Mouse (Mus musculus) layer of hippocampus, adult 18-20 months (tissue): ENCODE results near the gene Gatm. TPM values are rescaled to one million over a fixed set of nuclear protein-coding genes. Genes with fewer than 3 reads are reported as not detected.

Experiments used
- microRNA-seq, 2 experiments: library from miRNA; unstranded; fragments of <30 nt; microRNA quantifications; one replicate each; pipeline ENCODE4 v1.2.0; 2021
- total RNA-seq, 2 experiments: library from RNA; stranded (reverse); gene quantifications; 2 replicates each; pipeline ENCODE4 v1.2.3; 2021

The Gatm gene
- total RNA-seq, 2 experiments from 2014 or later, result 85.0 TPM

Small RNAs within 50 kb of the gene (microRNA-seq; reads per million reads assigned to microRNA genes)
- gene Mir147, result 2.0 to 3.1 reads per million in 2 experiments

Other genes starting within 250 kb of the Gatm start
- gene Shf, start 242.1 kb downstream of the Gatm start, total RNA-seq, result 10 to 100 TPM; 58.8 to 61.2 TPM
- gene Slc28a2, start 184.8 kb downstream of the Gatm start, total RNA-seq, result under 1 TPM; 0.10 to 0.13 TPM
- not detected for gene Gm14085, start 126.4 kb downstream of the Gatm start, total RNA-seq
- under 1 TPM in 1 of 2 experiments, not detected in 1; 0.59 TPM for gene AA467197, start 25.7 kb upstream of the Gatm start, total RNA-seq
- 10 to 100 TPM; 29.2 to 30.1 TPM for gene Slc30a4, start 91.4 kb upstream of the Gatm start, total RNA-seq
- gene Bloc1s6, start 127.2 kb upstream of the Gatm start, total RNA-seq, result 10 to 100 TPM; 19.4 to 19.9 TPM
- 1 to 10 TPM; 4.8 to 6.2 TPM for gene Sqor, start 153.9 kb upstream of the Gatm start, total RNA-seq